Mouse (Mus musculus) kidney, adult 2 months (tissue): ENCODE results near the gene Xlr5a. TPM values are rescaled to one million over a fixed set of nuclear protein-coding genes. Genes with fewer than 3 reads are reported as not detected.
A peak's percentile ranks its signal among the peaks of the same experiment; 100 is the strongest.
"Not testable (repeated sequence)": the region's sequence is repeated elsewhere in the genome, so short reads cannot be mapped to it uniquely, and the experiment has no call there.

Experiments used
- DNase-seq: peaks from one replicate; pipeline ENCODE4 v3.0.0; 2021
- H3K27ac ChIP-seq: fragments of 200-500 bp; 2 replicates; pipeline ENCODE4 v1.5.1; 2012; ENCODE audit warnings: low read depth, low read length, control low read depth, inconsistent platforms; ENCODE audit not compliant: insufficient read depth
- H3K27me3 ChIP-seq: fragments of 200-500 bp; replicated peaks from 2 replicates; pipeline ENCODE4 v1.6.1; 2012; ENCODE audit warnings: mild to moderate bottlenecking, moderate library complexity, low read length, inconsistent platforms; ENCODE audit not compliant: control insufficient read depth, insufficient read depth
- H3K36me3 ChIP-seq: fragments of 200-500 bp; 2 replicates; pipeline ENCODE4 v1.6.1; 2012; ENCODE audit warnings: mild to moderate bottlenecking, moderate library complexity, low read length, inconsistent platforms; ENCODE audit not compliant: control insufficient read depth, insufficient read depth
- H3K4me1 ChIP-seq: fragments of 200-500 bp; 2 replicates; pipeline ENCODE4 v1.6.1; 2011; ENCODE audit warnings: low read length; ENCODE audit not compliant: control insufficient read depth, insufficient read depth
- H3K4me3 ChIP-seq: fragments of 200-500 bp; 2 replicates; pipeline ENCODE4 v1.5.1; 2011; ENCODE audit warnings: mild to moderate bottlenecking, low read depth, low read length, control low read depth; ENCODE audit not compliant: insufficient read depth
- CTCF ChIP-seq: fragments of 200-500 bp; conservative IDR thresholded peaks from 2 replicates; pipeline ENCODE4 v1.5.1; 2011; ENCODE audit warnings: low read depth, mild to moderate bottlenecking, control low read depth, low read length, moderate library complexity, mixed read lengths; ENCODE audit not compliant: insufficient read depth, insufficient read length
- POLR2A ChIP-seq: fragments of 200-500 bp; IDR thresholded peaks from one replicate; pipeline ENCODE4 v1.6.1; 2011; ENCODE audit warnings: low read depth, low read length, control low read depth
- WGBS: fragments of 180-500 bp; shearing (Covaris S2); methylation state at CpG from one replicate; pipeline ENCODE4 v1.1.7; 2018; 5-methylcytosine and 5-hydroxymethylcytosine counted together
- polyA plus RNA-seq: library from polyadenylated mRNA; depleted of rRNA; stranded (reverse); fragments of >200 nt; gene quantifications from 2 replicates; pipeline ENCODE4 v1.2.3, GENCODE M21; 2012; rRNA removed

The Xlr5a gene
- polyA plus RNA-seq, 1 experiment = not detected

- not testable (repeated sequence) for H3K27me3 ChIP-seq, H3K4me3 ChIP-seq, H3K4me1 ChIP-seq, H3K36me3 ChIP-seq, H3K27ac ChIP-seq
- WGBS = 78% methylated on average over 13 of the region's 13 CpGs
- DNase-seq = peak; percentile 2
Observed at GRCm38 (mm10) chrX:73096941-73097508, 195.8 kb downstream of the Xlr5a start, which contains the start of gene Xlr3a. Xlr3a (minus strand) TSS chrX:73097095.

GRCm38 (mm10) chrX:73082267-73083055 lies 210.3 kb downstream of the Xlr5a start, which contains the start of gene Xlr4a:
Xlr4a (minus strand) TSS chrX:73082478.
- not testable (repeated sequence) for H3K4me1 ChIP-seq, H3K4me3 ChIP-seq, H3K36me3 ChIP-seq, DNase-seq, H3K27me3 ChIP-seq, H3K27ac ChIP-seq
- 79% methylated on average over 19 of the region's 19 CpGs for WGBS

- not testable (repeated sequence) for H3K4me1 ChIP-seq, DNase-seq, H3K4me3 ChIP-seq, H3K27ac ChIP-seq, H3K36me3 ChIP-seq, H3K27me3 ChIP-seq
- 67% methylated on average over 1 of the region's 5 CpGs for WGBS
Observed at GRCm38 (mm10) chrX:73066765-73067312, 225.9 kb downstream of the Xlr5a start.

GRCm38 (mm10) chrX:73064415-73064793 lies 228.4 kb downstream of the Xlr5a start, which contains the start of gene Pnma3:
Pnma3 (plus strand) TSS chrX:73064787.
- H3K4me1 ChIP-seq = no peaks in the 10 kb centered on the region
- no peak within 1 kb of the TSS for H3K27ac ChIP-seq
- TF ChIP-seq POLR2A = no peak
- no peak for TF ChIP-seq CTCF
- H3K4me3 ChIP-seq = no peak within 1 kb of the TSS
- 14% methylated on average over 7 of the region's 7 CpGs for WGBS
- H3K36me3 ChIP-seq = no peaks in the 10 kb centered on the region
- no peak for DNase-seq
- no peaks in the 10 kb centered on the region for H3K27me3 ChIP-seq

- 38% methylated on average over 17 of the region's 24 CpGs for WGBS
- Histone ChIP-seq H3K4me3 (no peak overlapping the region), H3K36me3 (no peaks in the 10 kb centered on the region), H3K4me1 (no peaks in the 10 kb centered on the region), H3K27me3 (no peaks in the 10 kb centered on the region), H3K27ac (no peak overlapping the region)
- TF ChIP-seq POLR2A = no peak
- TF ChIP-seq CTCF = no peak
- DNase-seq = no peak
Observed at GRCm38 (mm10) chrX:73063512-73064414, 229.0 kb downstream of the Xlr5a start.

GRCm38 (mm10) chrX:73062323-73062722 lies 230.5 kb downstream of the Xlr5a start:
- Histone ChIP-seq H3K27ac (no peak overlapping the region), H3K4me1 (no peaks in the 10 kb centered on the region), H3K4me3 (no peak overlapping the region), H3K36me3 (no peaks in the 10 kb centered on the region), H3K27me3 (no peaks in the 10 kb centered on the region)
- WGBS = 51% methylated on average over 5 of the region's 5 CpGs
- TF ChIP-seq CTCF (no peak), POLR2A (no peak)
- DNase-seq = no peak

GRCm38 (mm10) chrX:73061528-73061927 lies 231.2 kb downstream of the Xlr5a start:
- 94% methylated on average over 1 of the region's 1 CpGs for WGBS
- TF ChIP-seq CTCF (no peak), POLR2A (no peak)
- DNase-seq = no peak
- H3K4me3 ChIP-seq = no peak overlapping the region
- H3K27ac ChIP-seq = no peak overlapping the region
- H3K36me3 ChIP-seq = no peaks in the 10 kb centered on the region
- H3K27me3 ChIP-seq = no peaks in the 10 kb centered on the region
- no peaks in the 10 kb centered on the region for H3K4me1 ChIP-seq

Other genes starting within 250 kb of the Xlr5a start
- gene Pnma3, start 228.2 kb downstream of the Xlr5a start, polyA plus RNA-seq = not detected in 2 replicates
- gene Xlr4a, start 210.5 kb downstream of the Xlr5a start, polyA plus RNA-seq = 0.17 TPM in 1 of 2 replicates, not detected in the other
- gene Xlr3a, start 195.9 kb downstream of the Xlr5a start, polyA plus RNA-seq = 0.08 and 0.22 TPM in 2 replicates
- 0.07 TPM in 1 of 2 replicates, not detected in the other for gene Gm14685, start 175.9 kb downstream of the Xlr5a start, polyA plus RNA-seq
- not detected in 2 replicates for gene Xlr5b, start 144.2 kb downstream of the Xlr5a start, polyA plus RNA-seq
- gene DXBay18, start 143.5 kb downstream of the Xlr5a start, polyA plus RNA-seq = 0.16 TPM in 1 of 2 replicates, not detected in the other
- not detected in 2 replicates for gene Spin2d, start 116.0 kb downstream of the Xlr5a start, polyA plus RNA-seq
- gene Xlr3b, start 100.8 kb downstream of the Xlr5a start, polyA plus RNA-seq = 0.56 and 1.5 TPM in 2 replicates
- 0.38 TPM in 1 of 2 replicates, not detected in the other for gene Xlr4b, start 78.6 kb downstream of the Xlr5a start, polyA plus RNA-seq
- 7.6 and 9.9 TPM in 2 replicates for gene F8a, start 64.7 kb downstream of the Xlr5a start, polyA plus RNA-seq
- gene Xlr4c, start 49.8 kb downstream of the Xlr5a start, polyA plus RNA-seq = not detected in 2 replicates
- not detected in 2 replicates for gene Xlr3c, start 27.6 kb downstream of the Xlr5a start, polyA plus RNA-seq
- 0.11 TPM in 1 of 2 replicates, not detected in the other for gene Xlr5c, start within 50 bp of the Xlr5a start, polyA plus RNA-seq
- not detected in 2 replicates for gene Gm45015, start 43.9 kb upstream of the Xlr5a start, polyA plus RNA-seq
- gene Zfp275, start 49.6 kb upstream of the Xlr5a start, polyA plus RNA-seq = 6.3 and 6.8 TPM in 2 replicates
- gene Gm18336, start 105.8 kb upstream of the Xlr5a start, polyA plus RNA-seq = 0.04 TPM in 1 of 2 replicates, not detected in the other
- gene Zfp92, start 118.1 kb upstream of the Xlr5a start, polyA plus RNA-seq = 0.06 TPM in 1 of 2 replicates, not detected in the other
- gene Trex2, start 142.4 kb upstream of the Xlr5a start, polyA plus RNA-seq = not detected in 2 replicates
- 12.9 and 13.8 TPM in 2 replicates for gene Haus7, start 166.1 kb upstream of the Xlr5a start, polyA plus RNA-seq
- 277 and 333 TPM in 2 replicates for gene Bgn, start 190.6 kb upstream of the Xlr5a start, polyA plus RNA-seq
- gene Atp2b3, start 210.1 kb upstream of the Xlr5a start, polyA plus RNA-seq = 0.11 and 0.13 TPM in 2 replicates